Mouse (Mus musculus) limb, embryonic 14.5 days (tissue): ENCODE data around the gene Fgfr1op. TPM values are rescaled to one million over a fixed set of nuclear protein-coding genes. Genes with fewer than 3 reads are reported as not detected.
"Not testable (repeated sequence)": the region's sequence is repeated elsewhere in the genome, so short reads cannot be mapped to it uniquely, and the experiment has no call there.

Experiments
- ATAC-seq: fragments of 200-750 bp; cut with Nextera tagmentation; 2 replicates; pipeline ENCODE4 v1.8.0; 2017; ENCODE audit warnings: low read depth, moderate number of reproducible peaks, moderate TSS enrichment; ENCODE audit not compliant: low FRiP score
- DNase-seq: peaks from one replicate; pipeline ENCODE4 v3.0.0-alpha.2; 2015; ENCODE audit warnings: low spot score
- H3K27ac ChIP-seq: fragments of 300-500 bp; sonication (generic); replicated peaks from 2 replicates; pipeline ENCODE4 v1.5.1; 2014; ENCODE audit warnings: low read depth, mild to moderate bottlenecking, low read length, moderate library complexity, mixed read lengths
- H3K27me3 ChIP-seq: fragments of 300-500 bp; sonication (generic); 2 replicates; pipeline ENCODE4 v1.6.1; 2014; ENCODE audit warnings: low read length, mixed read lengths; ENCODE audit not compliant: control insufficient read depth, insufficient read depth
- H3K36me3 ChIP-seq: fragments of 300-500 bp; sonication (generic); 2 replicates; pipeline ENCODE4 v1.6.1; 2014; ENCODE audit warnings: mild to moderate bottlenecking, low read length, moderate library complexity, mixed read lengths; ENCODE audit not compliant: control insufficient read depth, insufficient read depth
- H3K4me1 ChIP-seq: fragments of 300-500 bp; sonication (generic); 2 replicates; pipeline ENCODE4 v1.6.1; 2014; ENCODE audit warnings: antibody characterized with exemption, low read length, mixed read lengths; ENCODE audit not compliant: control insufficient read depth, insufficient read depth
- H3K4me2 ChIP-seq: fragments of 300-500 bp; sonication (generic); replicated peaks from 2 replicates; pipeline ENCODE4 v1.6.1; 2014; ENCODE audit warnings: low read depth, mild to moderate bottlenecking, low read length, moderate library complexity; ENCODE audit not compliant: severe bottlenecking
- H3K4me3 ChIP-seq: fragments of 300-500 bp; sonication (generic); replicated peaks from 2 replicates; pipeline ENCODE4 v1.5.1; 2014; ENCODE audit warnings: low read length
- H3K9ac ChIP-seq: fragments of 300-500 bp; sonication (generic); 2 replicates; pipeline ENCODE4 v1.6.1; 2014; ENCODE audit warnings: mild to moderate bottlenecking, low read depth, low read length, moderate library complexity; ENCODE audit not compliant: severe bottlenecking
- H3K9me3 ChIP-seq: fragments of 300-500 bp; sonication (generic); 2 replicates; pipeline ENCODE4 v1.6.1; 2016; ENCODE audit warnings: low read length; ENCODE audit not compliant: control insufficient read depth
- WGBS: fragments of 180-500 bp; shearing (Covaris S2); extraction: QIAGEN DNeasy Blood & Tissue Kit; methylation state at CpG from one replicate; pipeline ENCODE4 v1.1.7; 2014; 5-methylcytosine and 5-hydroxymethylcytosine counted together
- polyA plus RNA-seq, 2 experiments: library from polyadenylated mRNA; depleted of rRNA in 1 of 2; stranded (reverse) in 1 of 2; unstranded in 1 of 2; fragments of >200 nt; fragmentation: Nextera tagmentation in 1 of 2; extraction: Ambion mirVana in 1 of 2; gene quantifications; 2 replicates each; pipeline versions ENCODE4 v1.2.1 to v1.2.3; 2012 to 2014

Gene Fgfr1op
- polyA plus RNA-seq, 2 experiments: 16.4 to 30.7 TPM

- H3K27ac ChIP-seq, H3K9ac ChIP-seq, H3K36me3 ChIP-seq, H3K4me2 ChIP-seq, ATAC-seq, H3K9me3 ChIP-seq, DNase-seq, H3K4me3 ChIP-seq, H3K27me3 ChIP-seq, H3K4me1 ChIP-seq: not testable (repeated sequence)
- WGBS: 97% methylated on average over 5 of the region's 5 CpGs
Observed at GRCm38 (mm10) chr17:8138116-8138515, 27.2 kb upstream of the Fgfr1op start.

- DNase-seq: not testable (repeated sequence)
Observed at GRCm38 (mm10) chr17:8140210-8140609, 25.1 kb upstream of the Fgfr1op start.

GRCm38 (mm10) chr17:8143802-8144673 is 21.3 kb upstream of the Fgfr1op start:
- not testable (repeated sequence) for H3K27ac ChIP-seq, H3K36me3 ChIP-seq, H3K4me2 ChIP-seq, H3K4me3 ChIP-seq, H3K9me3 ChIP-seq, ATAC-seq, H3K9ac ChIP-seq, H3K4me1 ChIP-seq, DNase-seq, H3K27me3 ChIP-seq
- 37% methylated on average over 13 of the region's 14 CpGs for WGBS

More at GRCm38 (mm10) chr17:8140210-8140609, 25.1 kb upstream of the Fgfr1op start:
- not testable (repeated sequence) for H3K4me3 ChIP-seq, H3K9me3 ChIP-seq, H3K9ac ChIP-seq, ATAC-seq, H3K4me2 ChIP-seq, H3K36me3 ChIP-seq, H3K4me1 ChIP-seq, H3K27ac ChIP-seq, H3K27me3 ChIP-seq
- 93% methylated on average over 3 of the region's 3 CpGs for WGBS

GRCm38 (mm10) chr17:8146931-8147330 is 18.4 kb upstream of the Fgfr1op start:
- Histone ChIP-seq H3K4me2 (peak overlapping the region; percentile 41), H3K4me3 (peak overlapping the region; percentile 46), H3K9ac (peak overlapping the region; percentile 60; the same call in 1 of the 2 replicates)
- WGBS: 11% methylated on average over 4 of the region's 5 CpGs
- ATAC-seq, H3K36me3 ChIP-seq, H3K27me3 ChIP-seq, H3K4me1 ChIP-seq, H3K27ac ChIP-seq, DNase-seq, H3K9me3 ChIP-seq: not testable (repeated sequence)

- not testable (repeated sequence) for H3K27ac ChIP-seq, H3K9me3 ChIP-seq, DNase-seq, H3K4me1 ChIP-seq, H3K27me3 ChIP-seq, H3K36me3 ChIP-seq
- Histone ChIP-seq H3K9ac (peak within 1 kb of the TSS; percentile 60), H3K4me3 (peak within 1 kb of the TSS; percentile 46), H3K4me2 (peak within 1 kb of the TSS; percentile 41)
- WGBS: under 1% methylated on average over 26 of the region's 67 CpGs
- ATAC-seq: peak; percentile 97
Observed at GRCm38 (mm10) chr17:8147439-8148316, 17.6 kb upstream of the Fgfr1op start, which contains the start of the genes Gm49673 and Rnaset2a. Gene Gm49673, minus strand, starts transcription at chr17:8147788. Gene Rnaset2a, minus strand, starts transcription at chr17:8148097.

DNA sequence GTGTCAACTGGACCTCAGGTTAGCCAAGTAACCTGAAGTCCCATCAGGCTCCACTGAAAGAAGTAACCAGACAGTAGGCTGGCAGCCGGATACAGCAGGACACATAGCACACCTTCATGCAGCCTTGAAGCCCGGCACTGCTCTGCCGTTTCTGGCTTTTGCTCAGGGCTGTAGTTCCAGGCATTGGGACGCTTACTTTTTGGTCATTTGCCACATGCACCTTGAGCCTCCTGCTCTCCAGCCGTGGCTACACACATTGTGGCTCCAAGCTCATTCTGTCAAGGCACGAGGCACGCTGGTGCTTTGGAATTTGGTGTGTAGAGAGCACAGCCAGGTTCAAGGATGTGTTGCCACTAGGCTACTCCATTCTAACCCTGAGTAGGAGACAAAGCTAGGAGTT is 10.3 kb upstream of the Fgfr1op start:
- 75% methylated on average over 5 of the region's 7 CpGs for WGBS
- H3K9me3 ChIP-seq, DNase-seq, H3K4me3 ChIP-seq, H3K9ac ChIP-seq, ATAC-seq, H3K27ac ChIP-seq, H3K27me3 ChIP-seq, H3K4me2 ChIP-seq, H3K36me3 ChIP-seq, H3K4me1 ChIP-seq: not testable (repeated sequence)

GRCm38 (mm10) chr17:8155982-8156381 is 9.3 kb upstream of the Fgfr1op start:
- H3K36me3 ChIP-seq, DNase-seq, H3K27me3 ChIP-seq, H3K27ac ChIP-seq, H3K9me3 ChIP-seq, H3K4me3 ChIP-seq, ATAC-seq, H3K9ac ChIP-seq, H3K4me1 ChIP-seq, H3K4me2 ChIP-seq: not testable (repeated sequence)
- no CpG with 5 or more reads among the region's 8 CpGs for WGBS

DNA sequence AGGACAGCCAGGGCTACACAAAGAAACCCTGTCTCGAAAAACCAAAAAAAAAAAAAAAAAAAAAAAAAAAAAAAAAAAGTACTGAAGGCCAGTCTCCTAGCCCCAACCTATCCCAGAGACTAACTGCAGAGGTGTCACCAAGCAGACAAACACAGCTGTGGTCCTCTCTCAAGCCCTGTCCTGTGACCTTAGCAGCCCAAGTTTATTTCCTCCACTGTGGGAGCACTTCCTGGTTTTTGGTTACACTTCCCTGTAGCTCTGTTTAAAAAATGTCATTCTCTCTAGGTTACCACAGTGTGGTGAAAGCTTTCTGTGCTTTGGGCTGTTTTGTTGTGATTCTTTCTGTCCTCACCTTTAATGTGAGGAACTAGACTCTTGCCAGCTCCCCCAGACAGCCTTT is 6.7 kb upstream of the Fgfr1op start:
- H3K4me3 ChIP-seq, DNase-seq, H3K27me3 ChIP-seq, ATAC-seq, H3K9me3 ChIP-seq, H3K9ac ChIP-seq, H3K4me1 ChIP-seq, H3K4me2 ChIP-seq, H3K27ac ChIP-seq, H3K36me3 ChIP-seq: not testable (repeated sequence)
- WGBS: no CpG with 5 or more reads among the region's 1 CpGs
